In genomic region chr9:40834569-40834968, GRCm38 (mm10) we compare ENCODE assay signal across 8 mouse cellular contexts. TPM values are rescaled to one million over a fixed set of nuclear protein-coding genes. Genes with fewer than 3 reads are reported as not detected.
DNase-seq lines count a peak whose midpoint lies in the region; ATAC-seq lines count a peak whose summit lies in the region.

No protein-coding gene starts in this region.

- no peaks in the 10 kb centered on the region for H3K9me3 ChIP-seq in heart, embryonic 11.5 days (replicated peaks; ENCODE audit: control insufficient read depth, low read length)
- no peaks in the 10 kb centered on the region for H3K9me3 ChIP-seq in forebrain, embryonic 13.5 days (replicated peaks)

- H3K9ac ChIP-seq in heart, embryonic 11.5 days (ENCODE audit: low read depth, low read length): no peak overlapping the region
- H3K9ac ChIP-seq in forebrain, embryonic 13.5 days: no peak overlapping the region

- DNase-seq in heart, adult 18-20 months: peak; percentile 65 to 88
- DNase-seq in brain, adult 2 months (ENCODE audit: low read depth, low spot score): peak; percentile 88
- DNase-seq in left cerebral cortex, postnatal 36 days (ENCODE audit: low spot score in 2 of 2): peak; percentile 65 to 66
- peak; percentile 36 to 64 for DNase-seq in spleen, postnatal 14 days (ENCODE audit: low spot score in 2 of 2)

- H3K4me2 ChIP-seq in heart, embryonic 11.5 days: no peak overlapping the region
- H3K4me2 ChIP-seq in forebrain, embryonic 13.5 days: no peak overlapping the region

- H3K27ac ChIP-seq in heart, embryonic 11.5 days (ENCODE audit: low read depth, low read length): no peak overlapping the region
- no peak overlapping the region for H3K27ac ChIP-seq in forebrain, embryonic 13.5 days

- intact Hi-C loops in left cerebral cortex, postnatal 36 days (cut with DNase I): loop anchor here (2.0 to 5.0 kb wide), 2 partner anchors 148 to 356 kb away; no protein-coding TSS in a partner anchor

- H3K4me1 ChIP-seq in heart, embryonic 11.5 days (ENCODE audit: control insufficient read depth, insufficient read depth, low read length): no peaks in the 10 kb centered on the region
- peaks cover 7% of the 10 kb centered on the region; the same call in 1 of the 2 replicates for H3K4me1 ChIP-seq in forebrain, embryonic 13.5 days

- H3K27me3 ChIP-seq in heart, embryonic 11.5 days (ENCODE audit: control insufficient read depth, insufficient read depth, low read length): no peaks in the 10 kb centered on the region
- H3K27me3 ChIP-seq in forebrain, embryonic 13.5 days: peaks cover 16% of the 10 kb centered on the region

- H3K36me3 ChIP-seq in heart, embryonic 11.5 days (ENCODE audit: control insufficient read depth, insufficient read depth, low read length): no peaks in the 10 kb centered on the region
- H3K36me3 ChIP-seq in forebrain, embryonic 13.5 days (ENCODE audit: poor library complexity, severe bottlenecking): no peaks in the 10 kb centered on the region

- no peak for ATAC-seq in heart, embryonic 11.5 days (replicated peaks; ENCODE audit: insufficient number of reproducible peaks, low FRiP score, low TSS enrichment)
- ATAC-seq in forebrain, embryonic 13.5 days: 0 out of 2 replicates have a peak, but pooled peaks have one; percentile 48
- ATAC-seq in hematopoietic stem cell, adult 5-6 weeks (replicated peaks in 1 of 2; ENCODE audit: insufficient read depth in 1 of 2, low FRiP score in 2 of 2, low TSS enrichment in 1 of 2, low read depth in 1 of 2, poor library complexity in 2 of 2, severe bottlenecking in 2 of 2): peak; percentile 69; a peak in 3 of 4 replicates
- peak; percentile 71 for ATAC-seq in monocyte, adult 5-6 weeks (replicated peaks; ENCODE audit: insufficient number of reproducible peaks, low FRiP score, low TSS enrichment, poor library complexity, severe bottlenecking)

- 6% methylated on average over 12 of the region's 12 CpGs for WGBS in heart, embryonic 11.5 days (ENCODE audit: insufficient replicate concordance)
- 10% methylated on average over 12 of the region's 12 CpGs for whole genome bisulfite sequencing in forebrain, embryonic 13.5 days

- no peak overlapping the region for H3K4me3 ChIP-seq in heart, embryonic 11.5 days (ENCODE audit: low read depth, low read length)
- H3K4me3 ChIP-seq in forebrain, embryonic 13.5 days: no peak overlapping the region

RNA-seq across cellular contexts. Expression of gene Hspa8, which starts 33.8 kb away (rescaled TPM):
- total RNA-seq in heart, adult 18-20 months (2021): 1,000 to 10,000 TPM; 1,743 to 1,808 TPM
- 2,531 and 2,677 TPM in 2 replicates for polyA plus RNA-seq in heart, embryonic 11.5 days (2014; fragmentation: Nextera tagmentation; extraction: Ambion mirVana)
- 3,030 and 3,122 TPM in 2 replicates for polyA plus RNA-seq in forebrain, embryonic 13.5 days (2015; fragmentation: Nextera tagmentation; extraction: Ambion mirVana)
- 3,790 and 5,329 TPM in 2 replicates for total RNA-seq in hematopoietic stem cell, adult 5-6 weeks (2017)
- 1,000 to 10,000 TPM; 2,228 to 2,287 TPM for total RNA-seq in left cerebral cortex, postnatal 36 days (2021)
- total RNA-seq in monocyte, adult 5-6 weeks (2017): 2,780 to 3,802 TPM (median 3,103 TPM) in 3 replicates

RNA-seq across cellular contexts. Expression of gene Bsx, which starts 39.4 kb away (rescaled TPM):
- not detected for total RNA-seq in heart, adult 18-20 months (2021)
- not detected in 2 replicates for polyA plus RNA-seq in heart, embryonic 11.5 days (2014; fragmentation: Nextera tagmentation; extraction: Ambion mirVana)
- 0.69 and 1.6 TPM in 2 replicates for polyA plus RNA-seq in forebrain, embryonic 13.5 days (2015; fragmentation: Nextera tagmentation; extraction: Ambion mirVana)
- not detected in 2 replicates for total RNA-seq in hematopoietic stem cell, adult 5-6 weeks (2017)
- total RNA-seq in left cerebral cortex, postnatal 36 days (2021): under 1 TPM in 1 of 2 experiments, not detected in 1; 0.15 TPM
- not detected in 3 replicates for total RNA-seq in monocyte, adult 5-6 weeks (2017)
